Mouse (Mus musculus) heart, postnatal 0 days (tissue): Measurements from ENCODE around the gene Uvrag. TPM values are rescaled to one million over a fixed set of nuclear protein-coding genes. Genes with fewer than 3 reads are reported as not detected.

Source experiments
- ATAC-seq: fragments of 200-750 bp; cut with Nextera tagmentation; 2 replicates; pipeline ENCODE4 v1.8.0; 2017; ENCODE audit warnings: low read depth, moderate number of reproducible peaks, moderate library complexity; ENCODE audit not compliant: insufficient read depth
- DNase-seq: peaks from one replicate; pipeline ENCODE4 v3.0.0-alpha.2; 2016; ENCODE audit warnings: low spot score
- H3K27ac ChIP-seq: fragments of 300-500 bp; sonication (generic); 2 replicates; pipeline ENCODE4 v1.5.1; 2014; ENCODE audit warnings: low read depth, mild to moderate bottlenecking
- H3K27me3 ChIP-seq: fragments of 300-500 bp; sonication (generic); 2 replicates; pipeline ENCODE4 v1.6.1; 2014; ENCODE audit warnings: low read length, mixed read lengths; ENCODE audit not compliant: control insufficient read depth, insufficient read depth
- H3K36me3 ChIP-seq: fragments of 300-500 bp; sonication (generic); replicated peaks from 2 replicates; pipeline ENCODE4 v1.6.1; 2014; ENCODE audit warnings: low read length, mixed read lengths; ENCODE audit not compliant: control insufficient read depth, insufficient read depth
- H3K4me1 ChIP-seq: fragments of 300-500 bp; sonication (generic); 2 replicates; pipeline ENCODE4 v1.6.1; 2014; ENCODE audit warnings: antibody characterized with exemption; ENCODE audit not compliant: control insufficient read depth, insufficient read depth
- H3K4me2 ChIP-seq: fragments of 300-500 bp; sonication (generic); 2 replicates; pipeline ENCODE4 v1.6.1; 2014; ENCODE audit warnings: low read depth, mild to moderate bottlenecking, low read length, moderate library complexity
- H3K4me3 ChIP-seq: fragments of 300-500 bp; sonication (generic); 2 replicates; pipeline ENCODE4 v1.5.1; 2014; ENCODE audit warnings: low read depth, low read length
- H3K9ac ChIP-seq: fragments of 300-500 bp; sonication (generic); replicated peaks from 2 replicates; pipeline ENCODE4 v1.6.1; 2014; ENCODE audit warnings: low read depth, low read length, mixed read lengths
- H3K9me3 ChIP-seq: fragments of 300-500 bp; sonication (generic); replicated peaks from 2 replicates; pipeline ENCODE4 v1.6.1; 2016; ENCODE audit warnings: low read length; ENCODE audit not compliant: control insufficient read depth
- CTCF ChIP-seq: IDR thresholded peaks from 2 replicates; pipeline ENCODE4 v1.5.1; 2016; ENCODE audit warnings: antibody characterized with exemption, control low read depth, low read depth
- EP300 ChIP-seq: IDR thresholded peaks from 2 replicates; pipeline ENCODE4 v1.6.1; 2016; ENCODE audit warnings: antibody characterized with exemption, low read depth
- WGBS: fragments of 180-500 bp; shearing (Covaris S2); extraction: QIAGEN DNeasy Blood & Tissue Kit; methylation state at CpG from one replicate; pipeline ENCODE4 v1.1.7; 2014; 5-methylcytosine and 5-hydroxymethylcytosine counted together
- polyA plus RNA-seq: library from polyadenylated mRNA; unstranded; fragments of >200 nt; fragmentation: Nextera tagmentation; extraction: Ambion mirVana; gene quantifications from 2 replicates; pipeline ENCODE4 v1.2.1, GENCODE M21; 2015
- total RNA-seq: library from RNA; depleted of rRNA; stranded (reverse); fragments of >200 nt; gene quantifications from 2 replicates; pipeline ENCODE4 v1.2.3, GENCODE M21; 2014; ENCODE audit warnings: low replicate concordance

The Uvrag gene
- total and polyA plus RNA-seq, 2 experiments from 2014 or later, result 11.8 to 38.1 TPM

DNA sequence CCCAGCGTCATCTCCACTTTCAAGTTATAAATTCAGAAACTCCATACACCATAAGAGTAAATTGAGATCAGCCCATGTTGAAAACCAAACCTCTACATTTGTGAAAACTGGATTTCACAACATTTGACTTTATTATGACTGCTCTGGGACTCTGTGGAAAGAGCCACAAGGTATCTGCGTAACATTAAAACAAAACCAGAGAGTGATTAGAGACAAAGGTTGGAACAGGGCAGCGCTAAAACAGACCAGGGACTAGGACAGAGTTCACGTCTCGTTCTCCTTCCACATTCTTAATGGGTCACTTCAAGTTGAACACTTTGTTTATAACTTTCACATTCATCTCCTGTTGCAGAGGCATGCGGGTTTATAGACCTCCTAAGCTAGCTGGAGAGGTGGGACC, 198.2 kb downstream of the Uvrag start:
- Histone ChIP-seq H3K4me2 (no peak overlapping the region), H3K9me3 (no peaks in the 10 kb centered on the region), H3K27me3 (no peaks in the 10 kb centered on the region), H3K4me1 (no peaks in the 10 kb centered on the region), H3K27ac (no peak overlapping the region), H3K9ac (no peak overlapping the region), H3K4me3 (no peak overlapping the region), H3K36me3 (no peaks in the 10 kb centered on the region)
- TF ChIP-seq CTCF (no peak), EP300 (no peak)
- ATAC-seq (no peak), DNase-seq (no peak)
- 82% methylated on average over 6 of the region's 6 CpGs for WGBS

DNA sequence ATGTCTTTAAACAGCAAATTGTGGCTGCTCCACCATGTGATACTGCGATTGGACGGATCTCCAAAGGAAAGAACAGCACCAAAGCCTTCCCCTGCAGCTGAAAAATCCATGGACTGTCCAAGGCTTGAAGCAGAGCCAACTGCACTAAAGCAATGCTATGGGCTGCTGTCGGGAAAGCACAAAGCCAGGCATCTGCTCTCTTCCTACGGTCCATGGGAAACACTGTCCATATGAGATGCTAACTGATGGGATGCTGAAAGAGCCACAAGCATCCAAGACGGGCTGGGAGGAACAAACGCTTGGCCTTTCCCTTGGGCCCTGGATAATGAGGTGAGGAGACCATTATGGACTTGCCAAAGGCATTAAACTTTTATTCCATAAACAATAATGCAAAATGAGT, 201.7 kb downstream of the Uvrag start:
- no peak overlapping the region for H3K4me2 ChIP-seq
- no peak overlapping the region for H3K27ac ChIP-seq
- H3K9ac ChIP-seq, result no peak overlapping the region
- WGBS, result 70% methylated on average over 6 of the region's 6 CpGs
- no peaks in the 10 kb centered on the region for H3K36me3 ChIP-seq
- TF ChIP-seq CTCF (no peak), EP300 (no peak)
- ATAC-seq, result no peak
- DNase-seq, result no peak
- no peaks in the 10 kb centered on the region for H3K4me1 ChIP-seq
- H3K9me3 ChIP-seq, result no peaks in the 10 kb centered on the region
- no peak overlapping the region for H3K4me3 ChIP-seq
- no peaks in the 10 kb centered on the region for H3K27me3 ChIP-seq

DNA sequence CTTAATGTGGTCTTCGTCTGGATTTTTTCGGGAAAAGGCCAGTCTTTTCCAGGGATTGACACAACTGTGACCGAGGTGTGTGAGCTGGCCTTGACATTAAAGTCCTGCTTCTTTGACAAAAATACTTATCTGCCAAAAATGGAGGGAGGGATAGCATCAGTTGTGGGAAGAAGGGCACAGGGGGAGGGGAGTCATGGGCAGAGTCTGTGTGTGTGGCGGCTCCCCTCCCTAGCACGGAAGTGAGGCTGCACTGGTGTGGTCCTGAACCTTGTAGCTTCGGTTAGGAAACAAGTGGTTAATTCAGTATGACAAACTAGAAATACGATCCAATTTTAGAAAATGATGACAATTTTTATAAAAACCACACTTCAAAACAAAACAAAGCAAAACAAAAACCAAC, 202.3 kb downstream of the Uvrag start:
- H3K27ac ChIP-seq, result no peak overlapping the region
- ATAC-seq, result no peak
- 83% methylated on average over 7 of the region's 7 CpGs for WGBS
- H3K36me3 ChIP-seq, result no peaks in the 10 kb centered on the region
- H3K4me3 ChIP-seq, result no peak overlapping the region
- H3K9me3 ChIP-seq, result no peaks in the 10 kb centered on the region
- no peaks in the 10 kb centered on the region for H3K4me1 ChIP-seq
- DNase-seq, result no peak
- TF ChIP-seq EP300 (no peak), CTCF (no peak)
- no peaks in the 10 kb centered on the region for H3K27me3 ChIP-seq
- H3K4me2 ChIP-seq, result no peak overlapping the region
- no peak overlapping the region for H3K9ac ChIP-seq

DNA sequence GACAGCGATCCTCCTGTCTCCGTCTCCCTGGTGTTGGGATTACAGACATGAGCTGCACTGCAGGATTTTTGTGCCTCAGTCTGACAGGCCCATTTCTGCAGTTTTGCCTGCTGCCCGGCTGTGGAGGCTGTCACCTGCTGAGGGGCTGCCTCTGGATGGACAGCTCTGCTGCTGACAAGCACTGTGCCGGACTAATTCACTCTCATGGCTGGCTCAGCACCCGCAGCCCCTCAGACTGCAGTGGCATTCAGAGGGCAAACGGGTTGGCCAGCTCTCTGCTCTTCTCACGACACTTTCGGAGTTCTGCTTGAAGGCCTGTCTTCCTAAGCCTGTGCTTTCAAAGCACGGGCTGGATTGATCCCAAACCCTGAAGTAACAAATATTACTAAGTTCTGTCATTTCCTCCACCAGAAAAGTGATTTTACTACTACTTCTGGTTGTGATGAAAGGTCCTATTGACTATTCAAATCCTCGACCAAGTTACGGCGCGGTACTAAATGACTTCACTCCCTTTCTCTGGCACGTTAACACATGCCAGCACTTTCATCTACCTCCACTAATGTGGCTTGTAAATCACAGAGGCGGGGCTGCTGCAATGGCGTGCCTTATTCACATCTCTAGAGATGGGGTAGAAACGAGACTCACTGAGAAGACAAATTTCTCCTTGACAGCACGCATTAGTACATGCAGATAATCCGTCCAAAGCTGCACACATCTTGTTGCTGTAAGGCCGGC, 203.7 kb downstream of the Uvrag start:
- Histone ChIP-seq H3K4me3 (no peak overlapping the region), H3K36me3 (no peaks in the 10 kb centered on the region), H3K9ac (no peak overlapping the region), H3K9me3 (no peaks in the 10 kb centered on the region), H3K4me1 (peaks cover 2% of the 10 kb centered on the region; the same call in 1 of the 2 replicates), H3K27me3 (no peaks in the 10 kb centered on the region), H3K27ac (no peak overlapping the region), H3K4me2 (no peak overlapping the region)
- ATAC-seq (no peak), DNase-seq (no peak)
- TF ChIP-seq EP300 (no peak), CTCF (no peak)
- 60% methylated on average over 20 of the region's 20 CpGs for WGBS

DNA sequence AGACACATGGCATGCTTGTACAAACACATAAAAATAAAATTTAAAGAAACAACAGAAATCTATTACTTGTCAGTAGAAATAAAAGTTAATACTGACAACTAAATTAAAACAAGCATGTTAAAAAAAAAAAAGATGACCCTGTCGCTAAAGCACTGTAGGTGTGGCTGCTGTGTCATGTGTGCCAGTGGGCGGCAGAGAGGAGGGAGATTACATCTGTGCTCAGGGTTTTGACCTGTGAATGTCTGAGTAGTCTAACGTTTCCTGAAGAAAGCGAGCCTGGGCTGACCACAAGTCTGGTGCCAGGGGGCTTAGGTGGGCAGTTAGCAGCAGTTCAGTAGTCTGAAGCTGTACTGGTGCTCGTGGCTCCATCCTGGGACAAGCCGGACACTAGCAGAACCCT, 205.2 kb downstream of the Uvrag start:
- Histone ChIP-seq H3K4me2 (no peak overlapping the region), H3K4me1 (peaks cover 3% of the 10 kb centered on the region; the same call in 1 of the 2 replicates), H3K9ac (no peak overlapping the region), H3K4me3 (no peak overlapping the region), H3K27ac (no peak overlapping the region), H3K9me3 (no peaks in the 10 kb centered on the region), H3K36me3 (no peaks in the 10 kb centered on the region), H3K27me3 (no peaks in the 10 kb centered on the region)
- TF ChIP-seq EP300 (no peak), CTCF (no peak)
- WGBS, result 86% methylated on average over 6 of the region's 6 CpGs
- DNase-seq (no peak), ATAC-seq (no peak)

DNA sequence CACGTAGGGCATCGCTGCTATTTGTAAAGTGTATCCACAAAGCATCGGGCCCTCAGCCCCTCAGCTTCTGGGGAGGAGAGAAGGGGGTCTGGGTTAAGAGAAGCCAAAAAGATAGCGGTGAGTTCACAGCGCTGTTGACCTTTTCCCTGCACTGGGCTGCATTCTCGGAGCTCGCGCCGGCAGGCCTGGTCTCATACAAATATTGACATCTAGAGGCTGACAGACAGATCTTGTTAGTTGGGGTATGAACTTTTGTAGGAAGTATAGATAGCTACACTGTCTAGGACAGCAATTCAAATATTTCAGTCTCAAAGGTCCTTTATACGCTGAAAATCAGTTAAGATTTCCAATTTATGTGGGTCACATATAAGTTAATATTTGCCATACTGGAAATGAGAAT, 205.7 kb downstream of the Uvrag start:
- WGBS, result 82% methylated on average over 10 of the region's 10 CpGs
- TF ChIP-seq CTCF (no peak), EP300 (no peak)
- peaks cover 3% of the 10 kb centered on the region; the same call in 1 of the 2 replicates for H3K4me1 ChIP-seq

More for the DNA sequence above, 205.7 kb downstream of the Uvrag start:
- no peak overlapping the region for H3K4me3 ChIP-seq
- no peak overlapping the region for H3K9ac ChIP-seq
- no peaks in the 10 kb centered on the region for H3K27me3 ChIP-seq
- H3K4me2 ChIP-seq, result no peak overlapping the region
- H3K27ac ChIP-seq, result no peak overlapping the region
- DNase-seq (no peak), ATAC-seq (no peak)
- H3K9me3 ChIP-seq, result no peaks in the 10 kb centered on the region
- H3K36me3 ChIP-seq, result no peaks in the 10 kb centered on the region
